Mouse (Mus musculus): ENCODE results near the gene Hspb1. TPM values are rescaled to one million over a fixed set of nuclear protein-coding genes. Genes with fewer than 3 reads are reported as not detected.
A peak's percentile ranks its signal among the peaks of the same experiment; 100 is the strongest.

The Hspb1 gene
- polyA plus RNA-seq, 1 experiment from 2014 or later, result 952 TPM

DNA sequence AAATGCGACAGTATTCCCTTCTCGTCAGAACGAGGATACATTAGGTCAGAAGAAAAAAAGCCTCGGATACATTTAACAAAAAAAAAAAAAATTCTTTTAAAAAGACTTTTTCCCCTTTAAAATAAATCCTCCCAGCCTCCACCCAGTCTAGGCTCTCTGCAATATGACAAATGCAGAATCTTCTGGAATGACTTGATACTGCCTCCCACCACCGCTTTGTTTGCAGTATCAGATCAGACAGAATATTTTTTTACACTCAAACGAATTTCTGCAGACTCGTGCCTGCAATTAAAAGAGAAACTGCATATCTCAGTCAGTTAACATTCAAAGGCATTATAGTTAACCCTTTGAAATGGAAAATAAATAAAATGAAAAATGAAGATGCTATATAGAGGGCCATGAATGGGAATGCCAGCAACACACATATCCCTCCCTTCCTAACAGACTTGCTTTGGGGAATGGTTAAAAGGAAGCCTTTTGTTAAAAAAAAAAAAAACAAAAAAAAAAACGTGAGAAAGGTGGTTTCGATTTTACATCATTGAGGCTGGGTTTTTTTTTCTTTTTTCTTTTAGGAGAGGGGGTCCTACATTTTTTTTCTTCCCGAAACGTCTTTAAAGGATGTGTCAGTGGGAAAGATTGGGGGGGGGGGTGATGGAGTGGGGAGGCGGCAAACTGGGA lies 45.6 kb downstream of the Hspb1 start:
- H3K4me1 ChIP-seq (replicated peaks), result peaks cover 34% of the 10 kb centered on the region
- peaks cover 35% of the 10 kb centered on the region for H3K36me3 ChIP-seq
- H3K4me3 ChIP-seq, result peak overlapping the region; percentile 100
- no peaks in the 10 kb centered on the region for H3K27me3 ChIP-seq
- H3K9ac ChIP-seq, result peak overlapping the region; percentile 91
- ATAC-seq (replicated peaks; ENCODE audit: insufficient number of reproducible peaks, insufficient read depth, low FRiP score, low read depth), result no peak
- 5% methylated on average over 12 of the region's 12 CpGs for WGBS
- peak overlapping the region; percentile 74 for H3K4me2 ChIP-seq
- no peaks in the 10 kb centered on the region for H3K9me3 ChIP-seq (replicated peaks)
- H3K27ac ChIP-seq, result peak overlapping the region; percentile 99

DNA sequence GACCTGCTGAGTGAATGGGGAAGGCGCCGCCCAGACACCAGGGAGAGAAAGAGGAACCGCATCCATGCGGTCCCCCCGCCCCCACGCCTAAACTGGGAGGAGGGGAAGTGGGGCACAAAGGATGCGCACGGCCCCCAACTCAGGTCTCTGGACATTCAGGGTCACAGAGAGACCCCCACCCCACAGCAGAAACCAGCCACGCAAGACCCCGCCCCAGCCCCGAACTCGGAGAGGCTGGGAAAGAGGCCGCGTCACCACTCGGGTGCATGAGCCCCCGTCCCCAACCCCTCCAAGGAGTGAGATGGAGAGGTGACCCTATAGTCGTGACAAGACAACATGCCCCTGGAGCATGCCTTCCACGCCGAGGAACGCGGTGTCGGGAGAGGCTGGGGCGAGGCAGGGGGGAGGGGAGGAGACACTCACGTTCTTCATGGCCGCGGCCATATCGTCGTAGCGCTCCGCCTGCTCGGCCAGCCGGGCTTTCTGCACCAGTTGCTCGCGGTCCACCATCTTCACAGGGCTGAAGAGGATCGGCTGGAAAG lies 46.3 kb downstream of the Hspb1 start:
- no peaks in the 10 kb centered on the region for H3K27me3 ChIP-seq
- H3K4me1 ChIP-seq (replicated peaks), result peaks cover 33% of the 10 kb centered on the region
- WGBS, result under 1% methylated on average over 35 of the region's 35 CpGs
- H3K36me3 ChIP-seq, result peaks cover 33% of the 10 kb centered on the region
- peak; percentile 47 for ATAC-seq (replicated peaks; ENCODE audit: insufficient number of reproducible peaks, insufficient read depth, low FRiP score, low read depth)
- H3K27ac ChIP-seq, result peak overlapping the region; percentile 99
- H3K4me2 ChIP-seq, result peak overlapping the region; percentile 74
- H3K4me3 ChIP-seq, result peak overlapping the region; percentile 100
- H3K9ac ChIP-seq, result peak overlapping the region; percentile 91
- no peaks in the 10 kb centered on the region for H3K9me3 ChIP-seq (replicated peaks)

DNA sequence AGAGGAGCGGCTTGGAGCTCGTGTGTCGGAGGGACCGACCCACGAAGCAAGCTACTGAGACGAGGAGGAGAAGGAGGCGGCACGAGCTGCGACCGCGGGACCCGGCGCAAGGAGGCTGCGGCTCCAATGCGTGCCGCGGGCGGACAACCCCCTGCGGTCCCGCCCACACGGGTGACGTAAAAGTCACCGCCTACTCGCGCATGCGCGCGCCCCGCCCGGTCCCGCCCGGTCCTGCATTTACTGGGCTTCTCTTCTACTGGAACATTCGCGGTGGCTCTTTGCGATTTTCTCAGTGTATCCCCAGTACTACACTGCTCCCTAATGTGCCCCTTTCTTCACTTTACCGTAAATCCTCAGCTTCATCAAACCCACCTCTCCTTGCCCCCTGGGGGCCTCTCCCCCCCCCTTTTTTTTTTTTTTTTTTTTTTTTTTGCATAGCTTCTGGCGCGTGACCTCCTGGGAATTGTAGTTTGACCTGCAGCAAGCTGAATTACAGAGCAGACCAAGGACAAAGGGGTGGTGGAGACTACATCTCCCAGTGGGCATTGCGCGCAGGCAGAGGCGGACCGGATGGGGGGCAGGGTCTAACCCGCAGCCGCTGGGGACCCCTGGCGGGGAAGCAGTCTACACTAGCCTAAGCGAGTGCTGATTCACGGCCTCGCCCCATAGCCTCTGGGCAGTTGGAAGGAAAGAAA lies 46.9 kb downstream of the Hspb1 start, which contains the start of gene Ywhag:
TSS of gene Ywhag (minus strand) at position 136 of the 695 bp plus-strand sequence.
- Histone ChIP-seq H3K36me3 (peaks cover 27% of the 10 kb centered on the region), H3K4me2 (peak within 1 kb of the TSS; percentile 74), H3K9ac (peak within 1 kb of the TSS; percentile 91), H3K4me3 (peak within 1 kb of the TSS; percentile 100), H3K27ac (peak within 1 kb of the TSS; percentile 99), H3K9me3 (replicated peaks) (no peaks in the 10 kb centered on the region), H3K27me3 (no peaks in the 10 kb centered on the region), H3K4me1 (replicated peaks) (peaks cover 29% of the 10 kb centered on the region)
- peak; percentile 96 for ATAC-seq (replicated peaks; ENCODE audit: insufficient number of reproducible peaks, insufficient read depth, low FRiP score, low read depth)
- under 1% methylated on average over 48 of the region's 48 CpGs for WGBS

DNA sequence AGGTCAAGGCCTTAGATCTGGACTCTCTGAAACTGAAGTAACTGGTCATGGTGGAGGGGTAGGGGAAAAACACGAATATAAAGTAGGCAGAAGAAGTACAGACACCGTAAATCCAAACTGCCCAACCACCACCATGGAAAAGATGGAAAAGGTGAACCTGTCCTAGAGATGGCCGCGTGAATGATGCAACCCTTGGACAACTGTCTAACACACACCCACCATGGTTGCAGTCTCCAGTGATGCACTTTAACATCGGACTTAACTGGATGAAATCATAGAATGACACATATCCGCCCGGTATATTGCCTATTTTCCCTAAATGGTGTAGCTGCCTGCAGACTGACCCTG lies 47.4 kb downstream of the Hspb1 start:
- H3K27me3 ChIP-seq, result no peaks in the 10 kb centered on the region
- WGBS, result 54% methylated on average over 7 of the region's 7 CpGs
- H3K4me1 ChIP-seq (replicated peaks), result peaks cover 29% of the 10 kb centered on the region
- H3K27ac ChIP-seq, result peak overlapping the region; percentile 99
- H3K36me3 ChIP-seq, result peaks cover 21% of the 10 kb centered on the region
- peak overlapping the region; percentile 91 for H3K9ac ChIP-seq
- H3K9me3 ChIP-seq (replicated peaks), result no peaks in the 10 kb centered on the region
- no peak for ATAC-seq (replicated peaks; ENCODE audit: insufficient number of reproducible peaks, insufficient read depth, low FRiP score, low read depth)
- H3K4me2 ChIP-seq, result peak overlapping the region; percentile 74
- H3K4me3 ChIP-seq, result peak overlapping the region; percentile 100

DNA sequence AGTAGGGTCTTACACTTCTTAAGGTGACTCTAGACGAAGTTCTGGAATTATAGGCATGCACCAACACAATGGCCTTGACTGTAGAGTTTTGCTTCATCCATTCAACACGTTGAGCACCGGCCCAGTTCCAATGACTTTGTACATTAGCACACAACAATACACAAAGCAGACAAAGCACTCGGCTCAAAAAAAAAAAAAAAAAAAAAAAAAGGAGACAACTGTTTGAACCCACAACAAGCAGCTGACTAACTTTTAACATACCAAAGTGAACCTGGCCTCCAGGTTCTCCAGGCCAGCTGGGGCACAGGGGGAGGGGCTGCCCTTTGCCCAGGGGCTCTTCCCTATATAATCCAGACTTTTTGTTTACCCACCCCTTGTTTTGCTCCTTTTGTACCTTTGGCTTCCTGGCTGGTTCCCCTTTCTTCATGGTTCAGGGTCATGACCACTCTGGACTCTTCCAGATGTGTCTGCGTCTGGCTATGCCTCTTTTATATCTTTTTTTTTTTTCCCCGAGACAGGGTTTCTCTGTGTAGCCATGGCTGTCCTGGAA lies 48.0 kb downstream of the Hspb1 start:
- H3K27ac ChIP-seq, result no peak overlapping the region
- no peak for ATAC-seq (replicated peaks; ENCODE audit: insufficient number of reproducible peaks, insufficient read depth, low FRiP score, low read depth)

More for the DNA sequence above, 48.0 kb downstream of the Hspb1 start:
- no peak overlapping the region for H3K9ac ChIP-seq
- H3K9me3 ChIP-seq (replicated peaks), result no peaks in the 10 kb centered on the region
- no peak overlapping the region for H3K4me2 ChIP-seq
- WGBS, result 72% methylated on average over 6 of the region's 6 CpGs
- peaks cover 27% of the 10 kb centered on the region for H3K4me1 ChIP-seq (replicated peaks)
- H3K4me3 ChIP-seq, result no peak overlapping the region
- H3K36me3 ChIP-seq, result peaks cover 16% of the 10 kb centered on the region; the same call in 1 of the 2 replicates
- no peaks in the 10 kb centered on the region for H3K27me3 ChIP-seq

Other genes with a start within 250 kb of the Hspb1 start
- 45.0 and 57.2 TPM in 2 replicates for gene Por, start 217.9 kb upstream of the Hspb1 start, polyA plus RNA-seq (2015; fragmentation: Nextera tagmentation; extraction: Ambion mirVana)
- gene Tmem120a, start 143.5 kb upstream of the Hspb1 start, polyA plus RNA-seq (2015; fragmentation: Nextera tagmentation; extraction: Ambion mirVana), result 32.9 and 37.1 TPM in 2 replicates
- 0.39 and 0.41 TPM in 2 replicates for gene Styxl1, start 109.5 kb upstream of the Hspb1 start, polyA plus RNA-seq (2015; fragmentation: Nextera tagmentation; extraction: Ambion mirVana)
- gene Mdh2, start 109.4 kb upstream of the Hspb1 start, polyA plus RNA-seq (2015; fragmentation: Nextera tagmentation; extraction: Ambion mirVana), result 1,014 and 1,128 TPM in 2 replicates
- gene Srrm3, start 81.0 kb upstream of the Hspb1 start, polyA plus RNA-seq (2015; fragmentation: Nextera tagmentation; extraction: Ambion mirVana), result 0.18 and 0.33 TPM in 2 replicates
- gene Ywhag, start 46.7 kb downstream of the Hspb1 start, polyA plus RNA-seq (2015; fragmentation: Nextera tagmentation; extraction: Ambion mirVana), result 150 and 166 TPM in 2 replicates
- 0.44 and 0.86 TPM in 2 replicates for gene Ssc4d, start 86.6 kb downstream of the Hspb1 start, polyA plus RNA-seq (2015; fragmentation: Nextera tagmentation; extraction: Ambion mirVana)
- not detected in 2 replicates for gene Zp3, start 92.2 kb downstream of the Hspb1 start, polyA plus RNA-seq (2015; fragmentation: Nextera tagmentation; extraction: Ambion mirVana)
- gene Dtx2, start 106.9 kb downstream of the Hspb1 start, polyA plus RNA-seq (2015; fragmentation: Nextera tagmentation; extraction: Ambion mirVana), result 18.5 and 21.5 TPM in 2 replicates
- 27.8 and 36.5 TPM in 2 replicates for gene Upk3b, start 150.6 kb downstream of the Hspb1 start, polyA plus RNA-seq (2015; fragmentation: Nextera tagmentation; extraction: Ambion mirVana)
- gene Upk3bl, start 166.6 kb downstream of the Hspb1 start, polyA plus RNA-seq (2015; fragmentation: Nextera tagmentation; extraction: Ambion mirVana), result 0.68 and 2.6 TPM in 2 replicates
- 1.4 and 3.6 TPM in 2 replicates for gene Rasa4, start 196.0 kb downstream of the Hspb1 start, polyA plus RNA-seq (2015; fragmentation: Nextera tagmentation; extraction: Ambion mirVana)
- 135 and 140 TPM in 2 replicates for gene Polr2j, start 228.7 kb downstream of the Hspb1 start, polyA plus RNA-seq (2015; fragmentation: Nextera tagmentation; extraction: Ambion mirVana)
- gene Lrwd1, start 248.2 kb downstream of the Hspb1 start, polyA plus RNA-seq (2015; fragmentation: Nextera tagmentation; extraction: Ambion mirVana), result 15.1 and 22.5 TPM in 2 replicates
- 10.2 and 13.1 TPM in 2 replicates for gene Alkbh4, start 248.2 kb downstream of the Hspb1 start, polyA plus RNA-seq (2015; fragmentation: Nextera tagmentation; extraction: Ambion mirVana)